27 mouse cellular contexts compared by ENCODE assay signal in genomic region chr12:15918291-15918690, GRCm38 (mm10).
DNase-seq lines count a peak whose midpoint lies in the region; ATAC-seq and TF ChIP-seq lines count a peak whose summit lies in the region.
"Had no signal": no experiment of that assay in that cellular context is flagged by ENCODE, and none has a peak within 500 bp of the region (broad histone marks: within the 10 kb centered on the region; RNA-seq: fewer than 3 reads in every experiment).

No protein-coding gene starts in this region.

- intact Hi-C loops in left cerebral cortex, postnatal 25 days (cut with DNase I): no loop called here

- no peak overlapping the region for H3K4me2 ChIP-seq in embryonic facial prominence, embryonic 11.5 days (ENCODE audit: low read depth, low read length)
- no peak overlapping the region for H3K4me2 ChIP-seq in limb, embryonic 13.5 days (replicated peaks)
- H3K4me2 ChIP-seq: embryonic facial prominence, embryonic 13.5 days; forebrain, embryonic 15.5 days; heart, embryonic 12.5 days; heart, embryonic 15.5 days; hindbrain, embryonic 13.5 days had no signal

- no peak overlapping the region for H3K4me3 ChIP-seq in embryonic facial prominence, embryonic 11.5 days (ENCODE audit: low read depth, low read length)
- H3K4me3 ChIP-seq in embryonic facial prominence, embryonic 10.5 days: no peak overlapping the region
- H3K4me3 ChIP-seq in limb, embryonic 13.5 days: no peak overlapping the region
- H3K4me3 ChIP-seq in limb, embryonic 10.5 days: no peak overlapping the region
- H3K4me3 ChIP-seq: embryonic facial prominence, embryonic 13.5 days; forebrain, embryonic 10.5 days; forebrain, embryonic 15.5 days; heart, embryonic 12.5 days; heart, embryonic 15.5 days; hindbrain, embryonic 10.5 days; hindbrain, embryonic 13.5 days had no signal

- DNase-seq in embryonic facial prominence, embryonic 11.5 days (ENCODE audit: low spot score): peak; percentile 9
- no peak for DNase-seq in embryonic facial prominence, embryonic 10.5 days (ENCODE audit: low spot score)
- no peak for DNase-seq in limb, embryonic 10.5 days (ENCODE audit: low spot score)
- DNase-seq in brain, embryonic 14.5 days (ENCODE audit: low read depth): peak; percentile 11
- no peak for DNase-seq in left cerebral cortex, postnatal 25 days (ENCODE audit: low spot score in 2 of 2)
- no peak for DNase-seq in cerebellum, adult 9-10 months
- DNase-seq: adrenal gland, adult 2 months; adrenal gland, postnatal 14 days; B cell, adult 2 months; cerebellum, adult 11-12 months; cerebellum, adult 8-10 months; cerebellum, postnatal 14 days; gastrocnemius, postnatal 25 days; heart, adult 18-20 months; heart, postnatal 10 days; heart, postnatal 36 days had no signal

- no peaks in the 10 kb centered on the region for H3K36me3 ChIP-seq in embryonic facial prominence, embryonic 11.5 days (replicated peaks; ENCODE audit: control insufficient read depth, insufficient read depth, low read depth, low read length)
- no peaks in the 10 kb centered on the region for H3K36me3 ChIP-seq in embryonic facial prominence, embryonic 10.5 days (replicated peaks)
- H3K36me3 ChIP-seq in limb, embryonic 13.5 days: no peaks in the 10 kb centered on the region
- no peaks in the 10 kb centered on the region for H3K36me3 ChIP-seq in limb, embryonic 10.5 days
- H3K36me3 ChIP-seq: embryonic facial prominence, embryonic 13.5 days; forebrain, embryonic 10.5 days; forebrain, embryonic 15.5 days; G1E; heart, embryonic 12.5 days; heart, embryonic 15.5 days; hindbrain, embryonic 10.5 days; hindbrain, embryonic 13.5 days had no signal

- no peak overlapping the region for H3K27ac ChIP-seq in embryonic facial prominence, embryonic 11.5 days (replicated peaks; ENCODE audit: low read depth, low read length)
- no peak overlapping the region for H3K27ac ChIP-seq in embryonic facial prominence, embryonic 10.5 days (replicated peaks)
- no peak overlapping the region for H3K27ac ChIP-seq in limb, embryonic 13.5 days
- no peak overlapping the region for H3K27ac ChIP-seq in limb, embryonic 10.5 days
- H3K27ac ChIP-seq: embryonic facial prominence, embryonic 13.5 days; forebrain, embryonic 10.5 days; forebrain, embryonic 15.5 days; heart, embryonic 15.5 days; hindbrain, embryonic 10.5 days; hindbrain, embryonic 13.5 days had no signal

- 77% methylated on average over 1 of the region's 1 CpGs for WGBS in embryonic facial prominence, embryonic 11.5 days
- WGBS in embryonic facial prominence, embryonic 10.5 days: 83% methylated on average over 1 of the region's 1 CpGs
- 64% methylated on average over 1 of the region's 1 CpGs for WGBS in limb, embryonic 13.5 days
- 91% methylated on average over 1 of the region's 1 CpGs for WGBS in limb, embryonic 10.5 days

- no peak overlapping the region for H3K9ac ChIP-seq in embryonic facial prominence, embryonic 11.5 days (replicated peaks; ENCODE audit: low read length)
- H3K9ac ChIP-seq in limb, embryonic 13.5 days: no peak overlapping the region
- H3K9ac ChIP-seq: embryonic facial prominence, embryonic 13.5 days; forebrain, embryonic 15.5 days; heart, embryonic 12.5 days; heart, embryonic 15.5 days; hindbrain, embryonic 13.5 days had no signal

- no peaks in the 10 kb centered on the region for H3K27me3 ChIP-seq in embryonic facial prominence, embryonic 11.5 days (ENCODE audit: control insufficient read depth, insufficient read depth, low read length)
- H3K27me3 ChIP-seq in embryonic facial prominence, embryonic 10.5 days (replicated peaks; ENCODE audit: low read depth, poor library complexity, severe bottlenecking): no peaks in the 10 kb centered on the region
- H3K27me3 ChIP-seq in limb, embryonic 13.5 days: no peaks in the 10 kb centered on the region
- H3K27me3 ChIP-seq in limb, embryonic 10.5 days (ENCODE audit: low read depth, poor library complexity, severe bottlenecking): no peaks in the 10 kb centered on the region
- H3K27me3 ChIP-seq: CH12.LX; embryonic facial prominence, embryonic 13.5 days; forebrain, embryonic 15.5 days; heart, embryonic 12.5 days; heart, embryonic 15.5 days; hindbrain, embryonic 13.5 days had no signal

- H3K4me1 ChIP-seq in embryonic facial prominence, embryonic 11.5 days (ENCODE audit: control insufficient read depth, insufficient read depth, low read length): no peaks in the 10 kb centered on the region
- no peaks in the 10 kb centered on the region for H3K4me1 ChIP-seq in embryonic facial prominence, embryonic 10.5 days
- 0 out of 2 replicates have a peak, but pooled peaks cover 3% of the 10 kb centered on the region for H3K4me1 ChIP-seq in limb, embryonic 13.5 days
- H3K4me1 ChIP-seq in limb, embryonic 10.5 days: no peaks in the 10 kb centered on the region
- H3K4me1 ChIP-seq: embryonic facial prominence, embryonic 13.5 days; forebrain, embryonic 10.5 days; forebrain, embryonic 15.5 days; heart, embryonic 15.5 days; hindbrain, embryonic 10.5 days; hindbrain, embryonic 13.5 days had no signal

- TF ChIP-seq CTCF in brain, embryonic 14.5 days (IDR thresholded peaks at IDR 0.05; ENCODE audit: borderline replicate concordance, extremely low read depth, insufficient read depth, insufficient read length): no peak

- ATAC-seq in embryonic facial prominence, embryonic 11.5 days (replicated peaks; ENCODE audit: insufficient number of reproducible peaks, low FRiP score, low TSS enrichment, low read depth): no peak
- ATAC-seq in limb, embryonic 13.5 days (ENCODE audit: low FRiP score, low read depth): peak; percentile 40; the same call in 1 of the 2 replicates
- ATAC-seq: forebrain, embryonic 15.5 days; hindbrain, embryonic 16.5 days had no signal

- TF ChIP-seq POLR2A in brain, embryonic 14.5 days (IDR thresholded peaks at IDR 0.05; ENCODE audit: borderline replicate concordance, extremely low read depth, insufficient read depth, insufficient read length, poor library complexity, severe bottlenecking): no peak

- H3K9me3 ChIP-seq in embryonic facial prominence, embryonic 11.5 days (replicated peaks; ENCODE audit: control insufficient read depth, low read length): no peaks in the 10 kb centered on the region
- H3K9me3 ChIP-seq in embryonic facial prominence, embryonic 10.5 days: no peaks in the 10 kb centered on the region
- no peaks in the 10 kb centered on the region for H3K9me3 ChIP-seq in limb, embryonic 13.5 days
- H3K9me3 ChIP-seq in limb, embryonic 10.5 days (replicated peaks): no peaks in the 10 kb centered on the region
- H3K9me3 ChIP-seq: embryonic facial prominence, embryonic 13.5 days; forebrain, embryonic 10.5 days; forebrain, embryonic 15.5 days; G1E; heart, embryonic 12.5 days; heart, embryonic 15.5 days; hindbrain, embryonic 10.5 days; hindbrain, embryonic 13.5 days had no signal

Comparison
In these comparisons a context has a peak if more than half of its experiments do, and no peak if none do; other contexts are left out.
1. DNase-seq: peak in embryonic facial prominence, embryonic 11.5 days (single experiment) and brain, embryonic 14.5 days (single experiment); none in embryonic facial prominence, embryonic 10.5 days (single experiment), limb, embryonic 10.5 days (single experiment), left cerebral cortex, postnatal 25 days (0 of 2) and cerebellum, adult 9-10 months (single experiment).